Mouse (Mus musculus): Measurements from ENCODE around the gene 1700001P01Rik. TPM values are rescaled to one million over a fixed set of nuclear protein-coding genes. Genes with fewer than 3 reads are reported as not detected.
"Not testable (repeated sequence)": the region's sequence is repeated elsewhere in the genome, so short reads cannot be mapped to it uniquely, and the experiment has no call there.

1700001P01Rik gene
- polyA plus RNA-seq, 1 experiment from 2014 or later: 0.60 TPM

GRCm38 (mm10) chr11:97740190-97740589 lies 35.5 kb downstream of the 1700001P01Rik start:
- Histone ChIP-seq H3K4me2 (no peak overlapping the region), H3K27ac (no peak overlapping the region), H3K9me3 (no peaks in the 10 kb centered on the region), H3K27me3 (replicated peaks) (no peaks in the 10 kb centered on the region), H3K4me1 (peaks cover 20% of the 10 kb centered on the region), H3K9ac (no peak overlapping the region), H3K36me3 (no peaks in the 10 kb centered on the region), H3K4me3 (replicated peaks) (no peak overlapping the region)
- ATAC-seq (ENCODE audit: insufficient read depth, low FRiP score, low read depth): no peak
- 43% methylated on average over 7 of the region's 7 CpGs for WGBS

GRCm38 (mm10) chr11:97739155-97739554 lies 36.6 kb downstream of the 1700001P01Rik start:
- Histone ChIP-seq H3K4me1 (peaks cover 20% of the 10 kb centered on the region), H3K4me3 (replicated peaks) (no peak overlapping the region), H3K27me3 (replicated peaks) (no peaks in the 10 kb centered on the region), H3K9ac (no peak overlapping the region), H3K4me2 (no peak overlapping the region), H3K36me3 (no peaks in the 10 kb centered on the region), H3K27ac (no peak overlapping the region), H3K9me3 (no peaks in the 10 kb centered on the region)
- WGBS: 90% methylated on average over 3 of the region's 3 CpGs
- ATAC-seq (ENCODE audit: insufficient read depth, low FRiP score, low read depth): no peak

GRCm38 (mm10) chr11:97738703-97739102 lies 37.0 kb downstream of the 1700001P01Rik start:
- no peak for ATAC-seq (ENCODE audit: insufficient read depth, low FRiP score, low read depth)
- no peaks in the 10 kb centered on the region for H3K27me3 ChIP-seq (replicated peaks)
- WGBS: 62% methylated on average over 6 of the region's 6 CpGs
- H3K4me2 ChIP-seq: no peak overlapping the region
- H3K9ac ChIP-seq: no peak overlapping the region
- peaks cover 20% of the 10 kb centered on the region for H3K4me1 ChIP-seq
- no peaks in the 10 kb centered on the region for H3K36me3 ChIP-seq
- no peaks in the 10 kb centered on the region for H3K9me3 ChIP-seq
- H3K4me3 ChIP-seq (replicated peaks): no peak overlapping the region
- no peak overlapping the region for H3K27ac ChIP-seq

GRCm38 (mm10) chr11:97737600-97737999 lies 38.1 kb downstream of the 1700001P01Rik start:
- Histone ChIP-seq H3K9me3 (no peaks in the 10 kb centered on the region), H3K27me3 (replicated peaks) (no peaks in the 10 kb centered on the region), H3K4me2 (no peak overlapping the region), H3K27ac (no peak overlapping the region), H3K4me1 (peaks cover 10% of the 10 kb centered on the region), H3K36me3 (no peaks in the 10 kb centered on the region), H3K9ac (no peak overlapping the region), H3K4me3 (replicated peaks) (no peak overlapping the region)
- no peak for ATAC-seq (ENCODE audit: insufficient read depth, low FRiP score, low read depth)
- WGBS: 65% methylated on average over 4 of the region's 4 CpGs

- no peak overlapping the region for H3K9ac ChIP-seq
- no peak for ATAC-seq (ENCODE audit: insufficient read depth, low FRiP score, low read depth)
- 84% methylated on average over 5 of the region's 5 CpGs for WGBS
- no peaks in the 10 kb centered on the region for H3K27me3 ChIP-seq (replicated peaks)
- no peak overlapping the region for H3K27ac ChIP-seq
- no peaks in the 10 kb centered on the region for H3K36me3 ChIP-seq
- no peak overlapping the region for H3K4me2 ChIP-seq
- no peaks in the 10 kb centered on the region for H3K9me3 ChIP-seq
- peaks cover 10% of the 10 kb centered on the region; the same call in 1 of the 2 replicates for H3K4me1 ChIP-seq
- H3K4me3 ChIP-seq (replicated peaks): no peak overlapping the region
These were observed 39.1 kb downstream of the 1700001P01Rik start for GRCm38 (mm10) chr11:97736645-97737044.

- WGBS: 78% methylated on average over 5 of the region's 5 CpGs
- not testable (repeated sequence) for H3K36me3 ChIP-seq; H3K9ac ChIP-seq; H3K4me2 ChIP-seq; H3K27ac ChIP-seq; H3K9me3 ChIP-seq; H3K4me1 ChIP-seq; H3K4me3 ChIP-seq (replicated peaks); ATAC-seq (ENCODE audit: insufficient read depth, low FRiP score, low read depth); H3K27me3 ChIP-seq (replicated peaks)
These were observed 40.9 kb downstream of the 1700001P01Rik start for GRCm38 (mm10) chr11:97734810-97735209.

- peaks cover 5% of the 10 kb centered on the region for H3K36me3 ChIP-seq
- no peaks in the 10 kb centered on the region for H3K27me3 ChIP-seq (replicated peaks)
- WGBS: 36% methylated on average over 10 of the region's 10 CpGs
- H3K9me3 ChIP-seq: no peaks in the 10 kb centered on the region
- H3K9ac ChIP-seq: no peak overlapping the region
- no peak for ATAC-seq (ENCODE audit: insufficient read depth, low FRiP score, low read depth)
- H3K27ac ChIP-seq: no peak overlapping the region
- H3K4me2 ChIP-seq: no peak overlapping the region
- H3K4me1 ChIP-seq: peaks cover 5% of the 10 kb centered on the region; the same call in 1 of the 2 replicates
- no peak overlapping the region for H3K4me3 ChIP-seq (replicated peaks)
These were observed 42.0 kb downstream of the 1700001P01Rik start for GRCm38 (mm10) chr11:97733689-97734088.

- H3K9ac ChIP-seq: no peak overlapping the region
- no peak overlapping the region for H3K4me2 ChIP-seq
- WGBS: 65% methylated on average over 7 of the region's 7 CpGs
- H3K4me1 ChIP-seq: no peaks in the 10 kb centered on the region
- H3K27ac ChIP-seq: no peak overlapping the region
- H3K27me3 ChIP-seq (replicated peaks): no peaks in the 10 kb centered on the region
- ATAC-seq (ENCODE audit: insufficient read depth, low FRiP score, low read depth): no peak
- peaks cover 40% of the 10 kb centered on the region for H3K36me3 ChIP-seq
- no peak overlapping the region for H3K4me3 ChIP-seq (replicated peaks)
- H3K9me3 ChIP-seq: no peaks in the 10 kb centered on the region
These were observed 47.0 kb downstream of the 1700001P01Rik start for GRCm38 (mm10) chr11:97728730-97729129.

GRCm38 (mm10) chr11:97728311-97728710 lies 47.4 kb downstream of the 1700001P01Rik start:
- WGBS: 68% methylated on average over 7 of the region's 7 CpGs
- Histone ChIP-seq H3K27ac (no peak overlapping the region), H3K9me3 (no peaks in the 10 kb centered on the region), H3K36me3 (peaks cover 41% of the 10 kb centered on the region), H3K9ac (no peak overlapping the region), H3K27me3 (replicated peaks) (no peaks in the 10 kb centered on the region), H3K4me1 (no peaks in the 10 kb centered on the region), H3K4me2 (no peak overlapping the region), H3K4me3 (replicated peaks) (no peak overlapping the region)
- ATAC-seq (ENCODE audit: insufficient read depth, low FRiP score, low read depth): no peak

- H3K9ac ChIP-seq: no peak overlapping the region
- ATAC-seq (ENCODE audit: insufficient read depth, low FRiP score, low read depth): no peak
- H3K4me2 ChIP-seq: no peak overlapping the region
- H3K27me3 ChIP-seq (replicated peaks): no peaks in the 10 kb centered on the region
- 0 out of 2 replicates have a peak overlapping the region, but pooled peaks have one; percentile 26 for H3K27ac ChIP-seq
- 75% methylated on average over 7 of the region's 7 CpGs for WGBS
- peaks cover 66% of the 10 kb centered on the region for H3K36me3 ChIP-seq
- no peaks in the 10 kb centered on the region for H3K4me1 ChIP-seq
- H3K4me3 ChIP-seq (replicated peaks): no peak overlapping the region
- H3K9me3 ChIP-seq: no peaks in the 10 kb centered on the region
These were observed 52.0 kb downstream of the 1700001P01Rik start for GRCm38 (mm10) chr11:97723709-97724108.

Small RNA genes lying within 50 kb of the gene (microRNA-seq; reads per million reads assigned to microRNA genes)
- not detected for gene Mir8102

Other genes with a start within 250 kb of the 1700001P01Rik start
- 0.33 and 0.44 TPM in 2 replicates for gene Srcin1, start 199.7 kb downstream of the 1700001P01Rik start, polyA plus RNA-seq (2015; fragmentation: Nextera tagmentation; extraction: Ambion mirVana)
- 3.7 and 3.9 TPM in 2 replicates for gene Epop, start 146.2 kb downstream of the 1700001P01Rik start, polyA plus RNA-seq (2015; fragmentation: Nextera tagmentation; extraction: Ambion mirVana)
- gene Mllt6, start 112.5 kb downstream of the 1700001P01Rik start, polyA plus RNA-seq (2015; fragmentation: Nextera tagmentation; extraction: Ambion mirVana): 2.2 TPM in 2 replicates
- 37.2 and 40.7 TPM in 2 replicates for gene Cisd3, start 90.1 kb downstream of the 1700001P01Rik start, polyA plus RNA-seq (2015; fragmentation: Nextera tagmentation; extraction: Ambion mirVana)
- 12.1 and 13.6 TPM in 2 replicates for gene Pcgf2, start 75.4 kb downstream of the 1700001P01Rik start, polyA plus RNA-seq (2015; fragmentation: Nextera tagmentation; extraction: Ambion mirVana)
- 396 and 424 TPM in 2 replicates for gene Psmb3, start 72.5 kb downstream of the 1700001P01Rik start, polyA plus RNA-seq (2015; fragmentation: Nextera tagmentation; extraction: Ambion mirVana)
- gene Pip4k2b, start 31.2 kb downstream of the 1700001P01Rik start, polyA plus RNA-seq (2015; fragmentation: Nextera tagmentation; extraction: Ambion mirVana): 1.4 and 1.5 TPM in 2 replicates
- gene Cwc25, start 9.4 kb downstream of the 1700001P01Rik start, polyA plus RNA-seq (2015; fragmentation: Nextera tagmentation; extraction: Ambion mirVana): 14.8 and 16.8 TPM in 2 replicates
- gene Rpl23, start 6.5 kb upstream of the 1700001P01Rik start, polyA plus RNA-seq (2015; fragmentation: Nextera tagmentation; extraction: Ambion mirVana): 502 and 526 TPM in 2 replicates
- gene Lasp1, start 23.1 kb upstream of the 1700001P01Rik start, polyA plus RNA-seq (2015; fragmentation: Nextera tagmentation; extraction: Ambion mirVana): 112 and 122 TPM in 2 replicates
- 4.0 and 5.7 TPM in 2 replicates for gene B230217C12Rik, start 64.9 kb upstream of the 1700001P01Rik start, polyA plus RNA-seq (2015; fragmentation: Nextera tagmentation; extraction: Ambion mirVana)
- gene Fbxo47, start 108.2 kb upstream of the 1700001P01Rik start, polyA plus RNA-seq (2015; fragmentation: Nextera tagmentation; extraction: Ambion mirVana): 0.52 and 0.65 TPM in 2 replicates
- 0.73 and 1.0 TPM in 2 replicates for gene Plxdc1, start 210.5 kb upstream of the 1700001P01Rik start, polyA plus RNA-seq (2015; fragmentation: Nextera tagmentation; extraction: Ambion mirVana)
- 8.2 and 13.4 TPM in 2 replicates for gene Arl5c, start 220.3 kb upstream of the 1700001P01Rik start, polyA plus RNA-seq (2015; fragmentation: Nextera tagmentation; extraction: Ambion mirVana)
- gene Cacnb1, start 247.1 kb upstream of the 1700001P01Rik start, polyA plus RNA-seq (2015; fragmentation: Nextera tagmentation; extraction: Ambion mirVana): 7.3 and 9.5 TPM in 2 replicates

All from stomach, embryonic 15.5 days (tissue).